Mouse (Mus musculus): ENCODE measurements around the gene Kidins220. TPM values are rescaled to one million over a fixed set of nuclear protein-coding genes. Genes with fewer than 3 reads are reported as not detected.

Kidins220 gene
- 43.9 and 64.9 TPM in 2 replicates for polyA plus RNA-seq (2012; rRNA removed)

GRCm38 (mm10) chr12:24974446-24975114 is at the start of gene Kidins220:
Kidins220 (plus strand) TSS chr12:24974925.

GRCm38 (mm10) chr12:25097052-25097209 is 122.2 kb downstream of the Kidins220 start, which contains the start of gene Id2:
Id2 (minus strand) TSS chr12:25097140.

Other genes starting within 250 kb of the Kidins220 start
- 2.2 and 3.7 TPM in 2 replicates for gene Mboat2, start 144.0 kb upstream of the Kidins220 start, polyA plus RNA-seq (2012; rRNA removed)
- gene Id2, start 122.2 kb downstream of the Kidins220 start, polyA plus RNA-seq (2012; rRNA removed) = 35.8 and 51.9 TPM in 2 replicates